Comparison of ENCODE assay signal across 21 mouse cellular contexts in the genomic region with DNA sequence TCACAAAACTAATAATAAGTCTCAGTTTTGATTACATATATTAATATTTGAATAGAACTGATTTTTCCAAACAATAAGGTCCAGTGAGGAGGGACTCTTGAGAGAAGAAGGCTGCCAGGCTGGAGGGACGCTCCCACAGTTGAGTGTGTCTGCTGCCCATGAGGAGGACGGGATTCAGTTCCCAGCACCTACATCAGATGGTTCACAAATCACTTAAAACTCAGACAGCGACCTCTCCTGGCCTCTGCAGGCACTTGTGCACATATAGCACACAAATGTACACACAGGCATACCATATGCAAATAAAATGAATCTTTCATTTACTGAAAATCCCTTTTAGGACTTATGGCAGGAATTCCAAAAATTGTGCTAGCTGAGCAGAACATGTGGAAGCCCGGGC. TPM values are rescaled to one million over a fixed set of nuclear protein-coding genes. Genes with fewer than 3 reads are reported as not detected.
DNase-seq lines count a peak whose midpoint lies in the region; TF ChIP-seq lines count a peak whose summit lies in the region.
"Had no signal": no experiment of that assay in that cellular context is flagged by ENCODE, and none has a peak within 500 bp of the region (broad histone marks: within the 10 kb centered on the region; RNA-seq: fewer than 3 reads in every experiment).

No protein-coding gene starts in this region.

- peak; percentile 58 for DNase-seq in heart, adult 11 months
- DNase-seq in heart, postnatal 10 days: no peak
- DNase-seq in R1 (ENCODE audit: low read depth, low spot score) (peak; percentile 65), MN1 (ENCODE audit: low spot score) (no peak)
- DNase-seq in natural killer cell, adult 2 months (ENCODE audit: low spot score in 2 of 2): no peak
- DNase-seq: adrenal gland, adult 2 months; adrenal gland, postnatal 10 days; adrenal gland, postnatal 25 days; B cell, adult 2 months; cerebellum, adult 11 months; cerebellum, adult 2 months; cerebellum, adult 9-10 months; cerebellum, postnatal 10 days; cerebellum, postnatal 25 days; forebrain, postnatal 0 days had no signal

- no peak overlapping the region for H3K27ac ChIP-seq in small intestine, adult 2 months (ENCODE audit: insufficient read depth, low read depth, low read length)
- H3K27ac ChIP-seq: embryonic facial prominence, embryonic 10.5 days; embryonic facial prominence, embryonic 12.5 days; forebrain, embryonic 13.5 days; forebrain, embryonic 15.5 days had no signal

- 0 out of 2 replicates have a peak, but pooled peaks cover 2% of the 10 kb centered on the region for H3K4me1 ChIP-seq in small intestine, adult 2 months (ENCODE audit: control insufficient read depth, insufficient read depth, insufficient read length, low read length)
- H3K4me1 ChIP-seq: embryonic facial prominence, embryonic 10.5 days; embryonic facial prominence, embryonic 12.5 days; forebrain, embryonic 13.5 days; forebrain, embryonic 15.5 days had no signal

- no peaks in the 10 kb centered on the region for H3K27me3 ChIP-seq in small intestine, adult 2 months (ENCODE audit: control insufficient read depth, insufficient read depth, low read length)
- H3K27me3 ChIP-seq: CH12.LX; embryonic facial prominence, embryonic 12.5 days; forebrain, embryonic 13.5 days; forebrain, embryonic 15.5 days had no signal

- TF ChIP-seq POLR2A in small intestine, adult 2 months (IDR thresholded peaks at IDR 0.05; ENCODE audit: low read depth, low read length): no peak

- no peak overlapping the region for H3K4me3 ChIP-seq in small intestine, adult 2 months (ENCODE audit: low read depth, low read length)
- H3K4me3 ChIP-seq: embryonic facial prominence, embryonic 10.5 days; embryonic facial prominence, embryonic 12.5 days; forebrain, embryonic 13.5 days; forebrain, embryonic 15.5 days had no signal

- 0 out of 2 replicates have a peak, but pooled peaks have one; percentile 5 for TF ChIP-seq CTCF in small intestine, adult 2 months (IDR thresholded peaks at IDR 0.05; ENCODE audit: extremely low read depth, insufficient read length, insufficient replicate concordance, low read depth, low read length)

- intact Hi-C loops in heart, postnatal 10 days (cut with DNase I): no loop called here

- H3K36me3 ChIP-seq in small intestine, adult 2 months (ENCODE audit: control insufficient read depth, insufficient read depth, low read length): peaks cover 4% of the 10 kb centered on the region
- H3K36me3 ChIP-seq: embryonic facial prominence, embryonic 10.5 days; embryonic facial prominence, embryonic 12.5 days; forebrain, embryonic 15.5 days had no signal

- 86% methylated on average over 4 of the region's 4 CpGs for WGBS in small intestine, adult 2 months

RNA-seq across cellular contexts. Expression of a gene that starts 55.5 kb away (rescaled TPM):
- total RNA-seq in heart, postnatal 10 days (2021): 100 to 1,000 TPM; 135 to 138 TPM
- 217 and 306 TPM in 2 replicates for polyA plus RNA-seq in small intestine, adult 2 months (2012; rRNA removed)

Comparison
In these comparisons a context has a peak if more than half of its experiments do, and no peak if none do; other contexts are left out.
1. DNase-seq: peak in heart, adult 11 months (single experiment) and R1 (single experiment); none in heart, postnatal 10 days (0 of 2), natural killer cell, adult 2 months (0 of 2) and MN1 (single experiment).